Mouse (Mus musculus): ENCODE results near the gene Glt6d1.

Gene Glt6d1

DNA sequence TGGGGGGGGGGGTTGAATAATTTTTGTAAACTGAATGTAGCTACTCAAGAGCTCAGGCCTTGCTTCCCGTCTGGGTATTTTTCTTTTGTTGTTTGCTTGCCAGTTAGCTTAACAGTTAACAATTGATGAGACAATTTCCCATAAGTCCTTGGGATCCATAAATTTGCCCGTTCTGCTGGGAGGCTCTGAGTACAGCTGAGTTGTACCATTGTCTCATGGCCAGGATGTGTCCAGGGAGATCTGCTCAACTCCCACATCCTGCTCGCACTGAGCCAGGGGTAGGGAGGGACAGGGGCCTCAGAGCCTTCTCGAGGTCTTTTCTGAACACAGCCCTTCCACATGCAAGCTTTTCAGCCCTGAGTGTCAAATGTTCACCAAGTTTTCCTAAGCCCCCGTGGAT lies 17.6 kb downstream of the Glt6d1 start:
- DNase-seq (ENCODE audit: low read depth, low spot score): no peak

DNA sequence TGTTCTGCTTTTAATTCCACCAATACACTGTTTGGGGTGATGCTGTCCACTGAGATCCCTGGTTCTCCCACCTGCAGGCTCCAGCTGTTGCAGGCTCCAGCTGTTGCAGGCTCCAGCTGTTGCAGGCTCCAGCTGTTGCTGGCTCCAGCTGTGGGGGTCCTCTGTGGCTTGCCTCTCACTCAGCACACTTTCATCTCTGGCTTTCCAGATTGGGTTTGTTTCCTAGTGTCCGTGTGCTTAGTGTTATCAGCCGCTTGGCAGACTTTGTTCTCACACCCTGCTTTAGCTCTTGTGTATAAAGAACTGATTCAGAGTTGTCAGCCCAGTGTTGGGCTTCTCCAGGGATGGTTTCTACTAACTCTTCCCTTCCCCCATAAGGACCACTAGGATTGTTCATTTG lies 18.0 kb downstream of the Glt6d1 start:
- DNase-seq (ENCODE audit: low read depth, low spot score): no peak

DNA sequence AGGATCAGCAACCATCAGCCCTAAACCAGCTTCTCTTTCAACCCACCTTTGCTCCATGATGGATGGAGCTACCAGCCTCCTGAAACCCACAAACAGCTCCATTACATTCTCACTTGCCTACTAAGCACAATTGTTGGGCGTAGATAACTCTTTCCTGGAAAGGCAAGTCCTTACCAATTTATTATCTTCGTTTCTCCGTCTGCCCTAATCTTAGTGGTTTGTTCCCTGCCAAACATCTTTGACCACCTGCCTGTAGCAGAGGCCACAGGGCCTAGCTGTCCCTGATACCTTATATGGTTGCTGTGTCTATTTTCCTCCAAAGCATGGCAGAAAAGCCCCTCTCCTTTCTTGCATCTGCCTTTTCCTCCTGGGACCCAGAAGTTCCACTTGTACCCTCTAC lies 26.6 kb downstream of the Glt6d1 start:
- no peak for DNase-seq (ENCODE audit: low read depth, low spot score)

DNA sequence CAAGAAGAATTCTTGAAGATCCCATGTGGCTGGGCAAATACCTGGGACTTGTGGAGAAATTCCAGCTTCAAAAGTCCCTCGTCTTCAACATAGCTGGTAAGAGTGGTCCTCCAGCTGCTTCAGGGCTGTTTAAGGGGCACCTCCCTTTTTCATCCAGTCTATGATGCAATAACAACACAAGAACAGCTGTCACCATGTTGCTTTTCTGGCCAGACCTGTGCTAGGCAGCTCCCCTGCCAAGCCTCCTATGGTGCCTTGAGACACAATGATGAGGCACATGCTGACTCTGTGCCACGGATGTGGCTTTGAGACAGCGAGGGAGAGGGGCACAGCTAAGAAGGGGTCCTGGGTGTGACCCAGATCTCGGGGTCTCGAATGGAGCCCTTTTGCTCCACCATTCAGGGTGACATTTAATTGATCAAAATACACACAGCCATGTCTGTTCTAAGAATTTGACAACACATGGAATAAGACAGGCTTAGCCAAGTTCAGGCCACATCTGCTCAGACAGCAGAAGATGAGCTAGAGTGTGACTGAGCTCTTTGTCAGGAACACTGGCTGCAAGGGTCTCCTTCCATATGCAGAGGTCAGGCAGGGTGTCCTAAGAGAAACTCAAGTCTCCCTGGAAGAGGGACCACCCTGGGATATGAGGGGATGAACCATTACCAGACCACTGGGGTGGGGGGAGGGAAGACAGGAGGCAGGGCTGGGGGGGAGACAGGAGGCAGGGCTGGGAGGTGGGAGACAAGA lies 29.9 kb downstream of the Glt6d1 start:
- no peak for DNase-seq (ENCODE audit: low read depth, low spot score)

GRCm38 (mm10) chr2:25781957-25782356 lies 33.7 kb downstream of the Glt6d1 start, which contains the start of gene Gm13539:
TSS of gene Gm13539 (plus strand) at chr2:25782257.
- DNase-seq (ENCODE audit: low read depth, low spot score): no peak

DNA sequence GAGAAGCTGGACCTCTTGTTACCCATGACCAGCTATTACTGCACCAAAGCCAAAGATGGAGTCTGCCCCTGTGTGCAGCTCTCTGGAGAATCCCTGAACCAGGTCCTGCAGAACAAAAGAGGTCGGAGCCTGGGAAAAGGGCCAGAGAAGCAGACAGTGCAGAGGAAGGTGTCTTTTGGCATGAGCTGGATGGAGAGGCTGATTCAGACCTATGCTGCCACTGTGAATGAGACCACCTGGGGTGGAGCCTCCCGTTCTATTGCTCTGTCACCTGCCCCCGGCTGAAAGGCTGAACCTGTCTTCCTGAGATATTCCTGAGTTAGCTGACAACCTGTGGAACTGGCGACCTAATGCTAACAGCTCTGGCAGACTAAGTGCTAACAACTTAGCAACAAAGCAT lies 34.7 kb downstream of the Glt6d1 start:
- no peak for DNase-seq (ENCODE audit: low read depth, low spot score)

DNA sequence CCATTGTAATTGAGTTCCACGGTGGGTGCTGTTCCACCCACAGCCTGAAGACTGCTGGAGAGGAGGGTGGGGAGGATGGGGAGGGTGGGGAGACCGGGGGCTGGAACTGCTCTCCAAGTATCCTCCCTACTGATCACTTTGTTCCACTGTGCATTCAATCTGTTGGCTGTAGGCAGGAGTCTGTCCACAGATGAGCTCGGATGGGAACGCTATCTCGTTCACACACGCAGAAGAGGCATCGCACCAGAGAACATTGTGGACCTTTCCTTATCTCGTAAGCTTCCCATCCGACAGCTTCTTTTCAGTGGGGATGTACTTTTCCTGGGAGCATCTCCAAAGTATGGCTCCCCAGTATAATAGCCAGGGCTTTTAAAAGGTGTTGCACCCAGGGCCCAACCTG lies 36.6 kb downstream of the Glt6d1 start:
- no peak for DNase-seq (ENCODE audit: low read depth, low spot score)

GRCm38 (mm10) chr2:25776717-25777116 lies 38.9 kb downstream of the Glt6d1 start, which contains the start of gene Lcn11:
TSS of gene Lcn11 (plus strand) at chr2:25777017.
- DNase-seq (ENCODE audit: low read depth, low spot score): no peak

DNA sequence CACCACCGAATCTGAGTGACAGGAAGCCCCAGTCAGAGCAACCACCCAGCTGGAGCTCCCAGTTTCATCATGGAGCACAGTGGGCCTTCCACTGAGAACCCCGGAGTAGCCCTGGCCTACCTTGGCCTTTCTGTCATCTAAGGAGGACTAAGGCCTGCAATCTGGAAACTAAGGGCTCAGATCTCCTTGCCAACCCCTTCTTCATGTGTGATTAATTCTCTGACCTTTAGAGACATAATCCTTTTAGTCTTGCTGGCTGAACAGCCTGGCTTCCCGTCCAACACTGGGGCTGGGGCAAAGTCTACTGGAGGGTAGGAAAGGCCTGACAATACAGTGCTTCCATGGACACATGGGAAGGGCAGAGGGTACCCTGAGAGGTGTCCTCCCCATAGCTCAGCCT lies 39.7 kb downstream of the Glt6d1 start:
- DNase-seq (ENCODE audit: low read depth, low spot score): no peak

GRCm38 (mm10) chr2:25774640-25775039 lies 41.0 kb downstream of the Glt6d1 start:
- DNase-seq (ENCODE audit: low read depth, low spot score): no peak

- DNase-seq (ENCODE audit: low read depth, low spot score): no peak
These were observed 42.1 kb downstream of the Glt6d1 start for GRCm38 (mm10) chr2:25773507-25773906.

DNA sequence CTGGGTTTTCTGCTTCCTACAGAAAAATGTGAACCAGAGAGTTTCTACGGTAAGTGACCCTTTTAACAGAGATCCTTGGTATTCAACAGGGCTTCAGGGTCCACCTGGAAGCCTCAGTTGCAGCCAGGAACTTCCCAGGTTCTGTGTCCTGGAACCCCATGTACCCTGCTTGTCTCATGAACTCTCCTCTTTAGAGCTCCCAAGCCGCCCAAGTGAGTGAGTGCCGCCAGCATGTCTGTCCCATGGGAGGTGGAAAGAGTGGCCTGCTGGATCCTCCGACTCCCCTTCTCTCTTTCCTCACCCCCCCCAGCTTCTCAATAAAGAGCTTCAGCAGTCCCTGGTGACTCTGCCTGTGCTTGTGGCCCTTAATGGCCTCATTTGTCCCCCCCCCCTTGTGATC lies 47.9 kb downstream of the Glt6d1 start:
- no peak for DNase-seq (ENCODE audit: low read depth, low spot score)

- no peak for DNase-seq (ENCODE audit: low read depth, low spot score)
These were observed 50.4 kb downstream of the Glt6d1 start, which contains the start of gene Lcn3 for GRCm38 (mm10) chr2:25765269-25765668. TSS of gene Lcn3 (plus strand) at chr2:25765569.

- no peak for DNase-seq (ENCODE audit: low read depth, low spot score)
These were observed 57.5 kb downstream of the Glt6d1 start for GRCm38 (mm10) chr2:25758064-25758625.

- DNase-seq (ENCODE audit: low read depth, low spot score): no peak
These were observed 61.4 kb downstream of the Glt6d1 start for GRCm38 (mm10) chr2:25754201-25754600.
